Mouse (Mus musculus) heart, postnatal 36 days (tissue): ENCODE measurements around the gene Vmn1r174. TPM values are rescaled to one million over a fixed set of nuclear protein-coding genes. Genes with fewer than 3 reads are reported as not detected.
"Not testable (repeated sequence)": the region's sequence is repeated elsewhere in the genome, so short reads cannot be mapped to it uniquely, and the experiment has no call there.

Experiments
- DNase-seq, 2 experiments: peaks; one replicate each; pipeline ENCODE4 v3.0.0; 2021 to 2022
- intact Hi-C: fragments of 180-260 bp; cut with DNase I; formaldehyde crosslinking; loops from one replicate; pipeline ENCODE4 v1.15.1; 2025
- total RNA-seq, 2 experiments: library from RNA; stranded (reverse); gene quantifications; 2 replicates each; pipeline ENCODE4 v1.2.3; 2021

The Vmn1r174 gene
- not detected for total RNA-seq

DNA sequence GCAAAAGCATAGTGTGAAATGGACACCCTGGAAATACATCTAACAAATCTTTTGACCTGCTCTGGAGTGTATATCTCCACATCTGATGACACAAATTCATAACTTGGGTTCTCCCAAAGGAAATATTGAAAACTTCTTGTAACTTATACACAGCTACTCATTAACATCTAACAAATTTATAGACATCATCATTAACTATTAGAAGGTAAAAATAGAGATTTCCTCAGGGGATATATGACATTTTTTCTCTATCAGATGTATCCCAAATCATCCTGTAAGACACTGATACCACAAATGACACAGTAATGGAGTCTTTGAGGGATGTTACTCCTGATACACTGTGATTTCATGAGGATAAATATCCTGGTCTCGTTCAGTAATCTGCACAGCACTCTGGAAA lies at the start of gene Vmn1r174:
Gene Vmn1r174, plus strand, starts transcription at position 301 of the 400 bp plus-strand sequence.
- DNase-seq, intact Hi-C loops: not testable (repeated sequence)

DNA sequence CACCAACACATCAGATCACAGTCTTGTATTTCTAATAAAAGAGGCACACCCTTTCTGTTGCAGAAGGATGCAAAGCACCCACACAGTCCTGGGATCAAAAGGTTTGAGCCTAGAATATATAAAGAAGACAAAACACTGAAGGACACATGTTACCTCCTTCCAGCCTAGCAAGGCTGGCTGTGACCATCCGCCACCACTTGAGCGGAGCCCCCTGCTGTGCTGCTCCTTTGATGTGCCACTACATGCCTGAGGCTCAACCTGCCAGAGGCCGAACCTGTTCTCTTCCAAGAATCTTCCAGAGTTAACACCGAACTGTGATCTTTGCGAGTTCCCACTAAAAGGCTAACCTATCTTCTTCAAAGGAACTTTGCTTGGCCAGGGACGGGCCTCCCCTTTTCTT lies 32.5 kb downstream of the Vmn1r174 start:
- intact Hi-C loops, result no loop called here

DNA sequence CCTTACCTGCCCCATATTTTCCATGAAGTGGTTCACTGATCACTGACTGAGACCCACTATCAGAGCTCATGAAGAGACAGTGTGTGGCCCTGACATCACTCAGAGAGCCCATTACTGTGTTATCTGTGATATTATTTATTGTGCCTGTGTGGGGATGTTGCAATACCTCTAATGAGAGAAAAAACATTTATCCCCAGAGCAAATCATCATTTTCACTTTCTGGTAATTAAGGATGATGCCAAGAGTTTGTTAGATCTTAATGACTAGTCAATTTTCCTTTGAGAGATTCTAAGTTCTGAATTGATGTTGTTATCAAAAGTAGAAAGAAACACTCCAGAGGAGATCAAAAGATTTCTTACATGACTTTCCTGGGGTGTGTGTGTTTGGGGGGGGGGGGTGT lies 58.5 kb downstream of the Vmn1r174 start, which contains the start of gene Vmn1r175:
Gene Vmn1r175, minus strand, starts transcription at position 101 of the 400 bp plus-strand sequence.
- DNase-seq, intact Hi-C loops: not testable (repeated sequence)

More for the DNA sequence above, 32.5 kb downstream of the Vmn1r174 start:
- no peak for DNase-seq

Other genes starting within 250 kb of the Vmn1r174 start
- gene Vmn1r167, start 245.1 kb upstream of the Vmn1r174 start, total RNA-seq, result not detected
- not detected for gene Vmn1r168, start 212.5 kb upstream of the Vmn1r174 start, total RNA-seq
- gene Vmn1r169, start 176.7 kb upstream of the Vmn1r174 start, total RNA-seq, result not detected
- gene Vmn1r170, start 146.1 kb upstream of the Vmn1r174 start, total RNA-seq, result not detected
- gene Vmn1r171, start 121.5 kb upstream of the Vmn1r174 start, total RNA-seq, result not detected
- not detected for gene Vmn1r172, start 94.0 kb upstream of the Vmn1r174 start, total RNA-seq
- gene Vmn1r173, start 51.6 kb upstream of the Vmn1r174 start, total RNA-seq, result not detected
- gene Vmn1r175, start 58.4 kb downstream of the Vmn1r174 start, total RNA-seq, result not detected
- gene Vmn1r176, start 85.1 kb downstream of the Vmn1r174 start, total RNA-seq, result not detected
- gene Vmn1r177, start 114.2 kb downstream of the Vmn1r174 start, total RNA-seq, result not detected
- not detected for gene Vmn1r178, start 139.7 kb downstream of the Vmn1r174 start, total RNA-seq
- not detected for gene Vmn1r179, start 174.7 kb downstream of the Vmn1r174 start, total RNA-seq
- gene Vmn1r180, start 198.4 kb downstream of the Vmn1r174 start, total RNA-seq, result not detected
- not detected for gene Vmn1r181, start 222.3 kb downstream of the Vmn1r174 start, total RNA-seq
- not detected for gene V1rd19, start 249.4 kb downstream of the Vmn1r174 start, total RNA-seq